Mouse (Mus musculus) right cerebral cortex, postnatal 10 days (tissue): ENCODE data around the gene Zcchc4.
"Not testable (repeated sequence)": the region's sequence is repeated elsewhere in the genome, so short reads cannot be mapped to it uniquely, and the experiment has no call there.

Source experiments
- DNase-seq, 2 experiments: peaks; one replicate each; pipeline ENCODE4 v3.0.0; 2021; ENCODE audit warnings: low spot score in 2 of 2

Gene Zcchc4

DNA sequence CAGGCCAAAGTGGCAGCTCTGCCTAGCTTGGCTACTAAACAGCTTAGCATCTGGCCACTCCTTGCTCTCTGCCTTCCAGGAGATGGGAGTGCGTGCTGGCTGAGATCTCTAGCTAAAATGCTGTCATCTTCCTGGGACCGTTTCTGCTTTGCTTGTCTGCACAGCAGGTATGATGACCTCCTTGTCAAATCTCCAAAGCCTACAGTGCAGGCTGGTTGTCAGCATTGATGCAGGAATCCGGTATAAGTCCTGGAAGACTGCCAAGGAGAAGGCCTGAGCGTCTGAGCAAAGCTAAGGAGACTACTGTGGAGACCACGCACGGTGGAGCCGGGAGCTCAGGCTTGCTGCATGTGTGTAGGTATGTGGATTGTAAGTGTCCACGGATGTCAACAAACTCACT, at the start of gene Zcchc4:
TSS of gene Zcchc4 (plus strand) at position 173 of the 400 bp plus-strand sequence.
- no peak for DNase-seq

DNA sequence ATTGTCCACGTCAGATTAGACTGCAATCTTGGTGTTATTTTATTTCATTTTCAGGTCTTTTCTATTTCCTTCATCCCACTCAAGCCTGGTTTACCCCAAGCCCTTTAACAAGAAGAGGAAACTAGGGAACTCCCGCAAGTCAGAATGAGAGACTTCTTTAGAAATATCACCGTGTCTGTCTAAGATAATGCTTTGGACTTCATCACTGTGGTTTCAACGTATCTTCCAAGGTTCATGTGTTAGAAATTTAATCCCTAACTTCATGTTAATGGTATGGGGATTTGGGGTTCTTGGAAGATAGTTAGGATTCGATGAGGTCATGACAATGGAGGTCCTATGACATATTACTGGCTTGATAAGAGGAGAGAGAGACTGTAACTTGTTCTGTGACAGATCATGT, 47.5 kb upstream of the Zcchc4 start:
- DNase-seq: no peak

DNA sequence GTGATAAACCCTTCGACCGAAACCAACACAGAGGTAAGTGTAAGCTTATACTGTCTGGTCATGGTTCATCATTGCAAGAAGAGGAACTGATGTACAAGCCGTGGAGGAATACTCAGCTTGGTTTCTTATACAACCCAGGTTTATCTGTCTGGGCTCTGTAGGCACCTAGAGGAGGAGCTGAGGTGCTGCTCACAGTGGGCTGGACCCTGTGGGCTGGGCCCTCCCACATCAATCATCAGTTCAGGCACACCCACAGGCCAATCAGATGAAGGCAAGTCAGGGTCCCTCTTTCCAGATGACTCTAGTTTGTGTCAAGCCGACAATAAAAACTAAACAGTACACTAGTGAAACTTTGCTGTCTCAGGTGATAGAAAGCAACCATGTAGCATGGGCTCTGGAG, 42.4 kb upstream of the Zcchc4 start:
- no peak for DNase-seq

DNA sequence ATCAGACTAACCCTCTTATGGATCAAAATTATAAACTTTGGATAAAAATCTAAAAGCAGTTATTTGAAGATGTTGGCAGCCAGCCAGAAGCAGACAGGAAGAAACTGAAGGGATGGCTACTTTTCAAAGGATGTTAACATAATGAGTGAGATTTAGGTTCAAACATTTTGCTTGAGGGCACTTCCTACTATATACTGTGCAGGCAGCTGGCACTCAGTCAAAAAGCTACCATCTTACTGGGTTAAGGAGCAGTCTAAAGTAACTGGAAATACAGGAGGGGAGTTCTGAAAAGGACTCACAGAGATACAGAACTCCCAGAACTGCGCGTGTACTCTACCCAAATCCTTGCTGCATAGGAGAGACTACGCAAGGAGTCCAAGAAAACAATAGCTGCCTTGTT, 39.2 kb upstream of the Zcchc4 start:
- no peak for DNase-seq

DNA sequence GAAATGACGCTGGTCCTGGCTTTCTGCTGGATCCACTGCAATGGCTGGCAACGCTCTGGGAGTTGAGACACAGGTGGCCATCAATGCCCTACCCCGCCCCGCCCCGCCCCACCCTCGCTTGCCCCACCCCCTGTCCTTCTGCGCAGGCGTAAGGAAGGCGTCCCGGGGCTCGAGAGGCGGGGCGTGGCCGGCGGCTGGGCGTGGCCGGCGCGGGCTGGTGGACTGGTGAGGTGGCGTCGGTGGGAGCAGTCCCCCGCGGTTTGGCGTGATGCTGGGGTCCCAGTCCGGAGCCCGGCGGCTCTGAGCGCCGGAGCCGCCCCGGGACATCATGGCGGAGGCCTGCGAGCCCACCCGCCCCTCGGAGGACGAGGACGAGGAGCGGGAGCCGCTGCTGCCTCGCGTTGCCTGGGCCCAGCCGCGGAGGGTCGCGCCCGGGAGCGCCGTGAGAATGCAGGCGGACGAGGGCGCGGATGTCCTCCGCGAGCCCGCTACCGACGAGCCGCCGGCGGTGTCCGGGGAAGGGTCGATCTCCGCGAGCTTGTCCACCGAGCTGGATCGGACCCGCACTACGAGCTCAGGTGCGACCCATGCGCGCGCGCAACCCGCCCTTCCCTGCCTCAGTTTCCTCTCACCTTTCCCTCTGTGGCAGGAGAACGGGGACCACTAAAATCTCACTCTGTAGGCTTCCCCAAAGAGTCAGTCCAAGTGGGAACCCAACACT, 33.7 kb upstream of the Zcchc4 start, which contains the start of gene Pi4k2b:
TSS of gene Pi4k2b (plus strand) at position 184 of the 721 bp plus-strand sequence.
- peak; percentile 52 to 75 for DNase-seq

DNA sequence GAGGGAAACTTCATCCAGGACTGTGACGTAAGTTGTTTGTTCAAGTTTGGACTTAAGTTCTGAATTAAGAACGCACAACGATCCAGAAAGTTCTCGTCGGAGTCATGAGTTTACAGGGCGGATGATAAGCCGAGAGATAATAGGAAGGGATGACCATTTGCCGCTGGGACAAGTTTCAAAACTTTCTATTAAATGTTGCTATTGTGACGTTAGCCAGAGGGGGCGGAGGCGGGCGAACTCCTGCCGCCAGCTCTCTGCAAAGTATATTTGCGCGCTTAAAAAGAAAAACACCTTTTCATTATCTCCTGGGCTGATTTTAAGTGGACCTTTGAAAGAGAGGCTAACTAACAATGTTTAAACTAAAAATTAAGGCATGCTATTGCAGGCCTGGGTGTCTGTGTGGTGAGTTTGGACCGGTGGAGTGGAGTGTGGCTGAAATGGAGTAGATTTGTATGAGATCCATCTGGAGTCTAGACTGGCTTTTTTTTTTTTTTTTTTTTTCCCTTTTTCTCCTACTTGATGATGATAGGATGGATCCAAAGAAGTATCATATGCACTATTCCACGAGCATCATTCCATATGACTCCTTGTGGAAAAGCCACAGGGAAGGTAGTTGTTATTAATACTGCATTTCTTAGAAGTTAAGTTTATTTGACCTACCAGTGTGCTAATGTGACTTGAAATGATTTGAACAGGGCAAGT, 32.9 kb upstream of the Zcchc4 start:
- DNase-seq: no peak

DNA sequence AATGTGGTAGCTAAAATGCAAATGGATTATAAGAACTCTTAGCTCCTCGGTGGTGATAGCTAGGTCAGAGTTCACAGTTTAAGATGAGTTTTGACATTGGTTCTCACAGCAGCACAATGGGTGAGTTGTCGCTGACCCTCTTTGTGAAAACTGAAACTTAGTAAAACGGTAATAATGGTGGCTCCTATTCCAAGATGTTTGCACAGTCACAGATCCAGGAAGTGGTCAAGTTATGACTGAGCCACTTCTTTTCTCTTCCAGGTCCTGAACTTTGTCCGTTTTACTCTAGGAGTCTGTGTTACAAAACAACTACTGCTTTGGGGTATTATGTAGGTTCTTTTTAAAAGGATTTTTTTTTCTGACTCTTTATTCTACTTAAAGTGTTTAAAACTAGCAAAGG, 32.0 kb upstream of the Zcchc4 start:
- DNase-seq: no peak

DNA sequence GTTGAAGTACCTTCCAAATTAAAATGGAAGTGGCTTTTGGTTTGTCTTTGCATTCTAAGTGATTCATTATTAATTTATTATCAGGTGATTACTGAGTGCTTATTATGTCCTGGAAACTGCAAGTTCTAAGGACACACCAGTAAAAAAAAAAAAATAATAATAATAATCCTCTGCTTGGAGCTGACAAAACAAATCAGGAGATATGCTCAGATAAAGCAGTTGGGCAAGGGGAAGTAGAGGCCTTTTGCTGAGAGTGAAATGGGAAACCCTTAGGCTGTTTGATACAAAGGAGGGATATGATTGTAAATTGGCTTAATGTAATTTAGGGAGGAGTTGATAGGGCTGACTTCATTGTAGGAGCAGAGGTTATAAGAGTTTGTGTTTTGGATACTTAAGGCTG, 28.3 kb upstream of the Zcchc4 start:
- DNase-seq: no peak

DNA sequence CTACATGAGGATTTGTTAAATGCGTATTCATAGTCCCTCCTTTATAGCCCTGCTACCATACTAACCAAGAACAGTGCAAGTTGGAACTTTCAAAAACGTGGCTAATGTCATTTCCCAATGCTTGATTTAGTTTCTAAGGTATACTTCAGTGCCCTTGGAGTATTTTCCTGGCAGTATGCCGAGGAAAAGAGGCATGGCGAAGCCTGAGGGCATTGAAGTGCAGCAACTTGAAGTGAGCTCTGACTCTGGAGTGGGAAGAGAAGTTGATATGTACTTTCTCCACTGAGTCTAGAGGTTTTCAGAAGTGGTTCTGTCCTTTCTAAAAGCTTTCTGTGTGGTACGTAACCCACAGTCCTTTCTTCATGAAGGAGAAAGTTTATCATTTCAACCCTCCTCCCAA, 26.5 kb upstream of the Zcchc4 start:
- no peak for DNase-seq

DNA sequence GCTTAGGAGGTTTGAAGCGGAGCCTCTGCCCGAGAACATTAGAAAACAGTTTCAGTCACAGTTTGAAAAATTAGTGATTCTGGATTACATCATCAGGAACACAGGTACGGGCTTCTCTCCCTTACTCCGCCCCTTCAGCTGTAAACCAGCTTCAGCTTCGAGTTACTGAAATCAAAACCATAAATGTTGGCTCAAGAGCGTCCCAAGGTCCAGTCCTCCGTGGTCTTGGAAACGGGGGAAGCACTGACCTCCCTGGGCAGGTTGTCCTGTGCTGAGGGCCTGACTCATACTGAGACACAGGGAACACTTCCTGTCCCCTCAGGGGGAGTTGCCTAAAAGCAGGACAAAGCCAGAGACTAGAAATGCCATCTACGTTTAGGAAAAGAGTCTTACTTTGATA, 22.1 kb upstream of the Zcchc4 start:
- DNase-seq: no peak

DNA sequence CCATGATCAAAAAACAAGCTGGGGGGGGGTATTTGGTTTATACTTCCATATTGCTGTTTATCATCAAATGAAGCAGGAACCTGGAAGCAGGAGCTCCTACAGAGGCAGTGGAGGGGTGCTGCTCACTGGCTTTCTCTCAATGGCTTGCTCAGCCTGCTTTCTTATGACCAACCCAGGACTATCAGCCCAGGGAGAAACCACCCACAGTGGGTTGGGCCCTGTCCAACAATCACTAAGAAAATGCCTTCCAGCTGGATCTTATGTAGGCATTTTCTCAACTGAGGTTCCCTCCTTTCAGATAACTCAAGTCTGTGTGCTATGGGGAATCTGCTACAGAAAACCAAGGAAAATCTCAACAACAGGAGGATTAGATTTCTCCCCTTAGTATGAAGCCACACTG, 21.0 kb upstream of the Zcchc4 start:
- DNase-seq: no peak

DNA sequence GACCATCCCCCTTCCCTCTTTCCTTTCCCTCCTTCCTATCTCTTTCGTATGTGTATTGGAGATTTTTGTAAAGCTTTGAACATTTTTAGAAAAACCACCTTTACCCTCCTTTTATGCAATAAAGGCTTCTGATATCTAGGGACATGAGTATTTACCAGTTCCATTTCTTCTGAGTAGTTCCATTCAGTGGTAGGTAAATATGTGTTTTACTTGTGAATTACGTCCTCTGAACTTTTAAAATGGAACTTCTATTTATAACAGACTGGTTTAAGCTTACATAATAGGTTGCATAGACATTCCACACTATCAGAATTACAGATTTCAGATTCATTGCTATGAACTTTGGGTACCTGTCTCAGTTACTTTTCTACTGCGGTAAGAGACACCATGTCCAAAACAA, 19.9 kb upstream of the Zcchc4 start:
- no peak for DNase-seq

DNA sequence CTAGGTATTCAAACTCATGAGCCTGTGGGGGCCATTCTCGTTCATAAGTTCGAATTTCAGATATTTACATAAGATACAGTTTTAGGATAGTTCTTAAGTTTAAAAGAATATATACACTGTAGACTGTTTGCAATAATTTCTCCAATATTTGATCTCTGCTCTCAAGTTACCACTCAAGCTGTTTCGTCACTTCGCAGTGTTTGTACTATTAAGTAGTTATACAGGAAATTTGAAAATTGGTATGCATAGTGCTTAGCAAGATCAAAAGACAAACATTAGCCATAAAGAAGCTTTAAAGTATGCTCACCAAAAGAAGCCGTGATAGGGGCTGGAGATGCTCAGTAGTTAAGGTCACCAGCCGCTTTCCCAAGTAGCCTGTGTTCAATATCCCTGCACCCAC, 19.2 kb upstream of the Zcchc4 start:
- DNase-seq: no peak

DNA sequence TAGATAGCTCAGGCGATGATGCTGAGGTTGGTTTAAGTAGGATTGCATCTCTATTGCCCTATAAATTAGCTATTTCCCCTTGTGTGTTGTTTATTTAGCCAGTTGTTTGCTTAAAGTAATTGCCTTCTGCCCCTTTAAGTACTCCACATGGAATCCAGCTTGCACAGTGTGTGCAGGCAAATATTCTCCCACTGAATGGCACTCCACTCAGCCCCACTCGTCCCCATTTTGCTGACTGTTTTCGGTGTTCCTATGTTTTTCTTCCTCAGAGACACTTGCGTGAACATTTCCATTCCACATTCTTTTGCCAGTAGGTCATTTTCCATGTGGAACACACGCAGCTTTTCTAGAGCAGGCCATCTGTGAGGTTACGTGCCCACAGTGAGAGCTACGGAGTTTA, 12.6 kb upstream of the Zcchc4 start:
- no peak for DNase-seq

DNA sequence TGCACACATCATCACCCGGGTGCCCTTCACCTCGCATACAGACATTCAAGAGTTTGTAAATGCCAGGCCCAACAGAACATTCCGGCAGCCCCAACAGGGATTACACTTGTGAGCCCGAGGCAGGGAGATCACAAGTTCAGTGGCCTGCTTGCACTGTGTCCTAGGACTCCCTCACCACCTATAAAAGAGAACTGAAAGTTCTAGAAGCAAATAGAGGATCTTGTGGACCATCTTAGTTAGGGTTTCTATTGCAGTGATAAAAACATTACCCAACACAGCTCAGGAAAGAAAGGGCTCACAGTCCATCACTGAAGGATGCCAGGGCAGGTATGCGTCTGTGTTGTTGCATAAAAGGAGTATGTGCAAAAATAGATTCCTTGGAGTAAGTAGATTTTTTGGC, 942 bp upstream of the Zcchc4 start:
- no peak for DNase-seq

DNA sequence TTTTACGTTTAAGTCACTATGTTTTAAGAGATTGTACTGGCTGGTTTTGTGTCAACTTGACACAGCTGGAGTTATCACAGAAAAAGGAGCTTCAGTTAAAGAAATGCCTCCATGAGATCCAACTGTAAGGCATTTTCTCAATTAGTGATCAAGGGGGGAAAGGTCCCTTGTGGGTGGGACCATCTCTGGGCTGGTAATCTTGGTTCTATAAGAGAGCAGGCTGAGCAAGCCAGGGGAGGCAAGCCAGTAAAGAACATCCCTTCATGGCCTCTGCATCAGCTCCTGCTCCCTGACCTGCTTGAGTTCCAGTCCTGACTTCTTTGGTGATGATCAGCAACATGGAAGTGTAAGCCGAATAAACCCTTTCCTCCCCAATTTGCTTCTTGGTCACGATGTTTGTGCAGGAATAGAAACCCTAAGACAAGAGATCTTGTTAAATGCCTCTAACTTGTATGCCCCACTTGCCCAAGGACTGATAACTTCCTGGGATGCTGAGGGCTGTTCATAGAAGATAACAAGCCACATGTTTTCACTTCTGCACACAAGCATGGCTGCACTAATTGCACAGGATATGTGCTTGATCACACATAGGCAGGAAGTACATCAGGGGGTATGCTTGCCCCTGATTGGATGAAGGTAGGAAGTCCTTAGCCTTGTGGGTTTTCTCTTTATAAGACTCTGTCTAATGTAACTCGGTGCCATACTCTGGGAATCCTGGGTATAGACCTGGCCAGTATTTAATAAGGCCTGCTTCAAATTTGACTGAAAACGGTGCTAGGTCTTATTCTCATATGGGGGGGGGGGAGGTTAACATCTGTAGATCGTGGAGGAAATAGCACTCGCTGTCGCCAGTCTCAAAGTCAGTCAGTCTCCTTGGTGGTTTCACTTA, 1.5 kb downstream of the Zcchc4 start:
- DNase-seq: not testable (repeated sequence)

DNA sequence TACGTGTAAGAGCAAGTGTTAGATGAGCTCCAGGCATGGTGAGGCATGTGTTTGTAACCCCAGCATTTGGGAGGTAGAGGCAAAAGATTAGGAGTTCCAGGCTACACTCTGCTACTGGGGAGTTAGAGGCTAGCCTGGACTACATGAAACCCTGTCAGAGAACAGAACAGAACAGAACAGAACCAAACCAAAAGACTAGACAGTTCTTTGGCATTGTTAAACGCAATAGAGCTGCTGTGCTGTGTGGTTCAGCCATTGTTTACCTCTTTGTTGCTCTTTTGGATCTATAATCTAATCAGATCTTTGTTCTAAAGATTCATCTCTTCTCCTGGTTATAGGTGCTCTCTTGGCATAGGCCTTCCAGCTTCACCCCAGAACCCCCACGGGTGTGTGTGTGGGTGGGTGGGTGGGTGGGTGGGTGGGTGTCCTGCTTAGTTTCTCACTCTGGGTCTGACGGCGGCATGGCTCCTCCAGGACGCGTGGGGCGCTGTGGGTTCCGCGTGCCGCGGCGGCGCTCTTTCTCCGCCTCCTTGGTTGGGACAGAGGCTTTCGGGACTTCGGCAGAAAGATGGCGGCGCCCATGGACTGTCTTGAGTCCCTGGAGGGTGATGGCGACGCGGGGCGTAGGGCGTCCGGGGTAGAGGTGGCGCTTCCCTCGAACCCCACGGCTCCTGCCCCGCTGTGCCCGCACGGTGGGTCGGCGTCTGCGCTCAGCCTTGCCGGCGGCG, 7.5 kb downstream of the Zcchc4 start:
- DNase-seq: peak; percentile 93 to 94

DNA sequence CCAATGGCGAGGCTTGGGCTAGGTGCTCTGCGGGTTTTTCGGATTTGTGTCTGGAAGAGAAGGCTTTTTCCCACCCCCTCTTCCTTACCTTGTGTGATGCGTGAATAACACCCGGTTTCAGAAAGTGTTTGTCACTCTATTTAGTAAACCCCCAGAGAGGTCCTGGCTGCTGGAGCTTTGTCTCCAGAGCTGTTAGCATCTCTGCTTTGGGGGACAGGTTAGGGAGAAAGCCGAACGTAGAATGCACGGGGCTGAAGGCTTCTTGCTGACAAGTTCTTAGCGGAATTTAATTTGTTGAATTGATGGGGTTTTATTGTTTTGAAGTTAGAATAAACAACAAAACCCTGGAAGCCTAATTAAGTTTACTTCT, 8.0 kb downstream of the Zcchc4 start:
- DNase-seq: no peak

DNA sequence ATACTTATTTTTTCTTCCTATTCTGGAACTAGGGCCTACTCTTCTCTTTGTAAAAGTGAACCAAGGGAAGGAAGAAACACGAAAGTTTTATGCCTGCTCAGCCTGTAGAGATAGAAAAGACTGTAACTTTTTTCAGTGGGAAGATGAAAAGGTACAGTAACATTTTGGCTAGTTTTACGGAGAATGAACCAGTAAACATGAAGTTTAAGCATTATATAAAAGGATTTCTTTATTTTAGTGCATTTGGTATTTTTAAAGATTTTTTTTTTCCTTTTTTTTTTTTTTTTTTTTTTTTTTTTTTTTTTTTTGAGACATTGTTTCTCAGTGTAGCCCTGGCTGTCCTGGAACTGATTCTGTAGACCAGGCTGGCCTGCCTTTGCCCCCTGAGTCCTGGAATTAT, 8.7 kb downstream of the Zcchc4 start:
- no peak for DNase-seq

DNA sequence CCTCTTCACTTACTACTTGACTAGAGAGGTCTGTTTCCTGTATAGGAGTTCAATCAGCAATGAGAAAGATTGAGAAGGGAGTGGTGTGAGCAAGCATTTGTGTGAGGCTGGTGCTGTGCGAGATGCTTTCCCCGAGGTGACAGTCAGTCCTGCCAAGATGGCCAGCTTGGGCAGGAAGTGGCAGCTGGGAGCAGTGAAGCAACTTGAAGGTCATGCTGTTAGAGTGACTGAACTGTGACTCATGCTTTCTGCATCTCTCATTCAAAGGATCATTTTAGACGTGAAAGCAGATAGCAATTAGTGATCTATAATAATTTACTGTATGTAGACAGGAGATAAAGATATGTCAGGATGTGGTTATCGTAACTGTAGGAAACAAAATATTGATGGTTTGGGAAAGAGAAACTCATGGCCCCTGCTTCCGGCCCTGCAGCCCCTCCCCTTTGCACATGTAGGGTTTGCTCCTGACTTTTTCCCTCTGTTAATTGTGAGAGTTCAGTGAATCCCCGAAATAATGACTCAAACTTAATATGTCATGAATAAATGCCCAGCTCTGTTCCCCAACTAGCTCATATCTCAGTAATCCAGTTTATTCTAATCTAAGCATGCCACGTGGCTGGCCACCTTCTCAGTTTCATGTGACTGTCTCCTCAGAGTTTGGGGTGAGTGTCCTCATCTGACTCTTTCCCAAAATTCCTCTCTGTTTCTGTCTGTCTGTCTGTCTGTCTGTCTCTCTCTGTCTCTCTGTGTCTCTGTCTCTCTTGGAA, 11.5 kb downstream of the Zcchc4 start:
- DNase-seq: no peak

DNA sequence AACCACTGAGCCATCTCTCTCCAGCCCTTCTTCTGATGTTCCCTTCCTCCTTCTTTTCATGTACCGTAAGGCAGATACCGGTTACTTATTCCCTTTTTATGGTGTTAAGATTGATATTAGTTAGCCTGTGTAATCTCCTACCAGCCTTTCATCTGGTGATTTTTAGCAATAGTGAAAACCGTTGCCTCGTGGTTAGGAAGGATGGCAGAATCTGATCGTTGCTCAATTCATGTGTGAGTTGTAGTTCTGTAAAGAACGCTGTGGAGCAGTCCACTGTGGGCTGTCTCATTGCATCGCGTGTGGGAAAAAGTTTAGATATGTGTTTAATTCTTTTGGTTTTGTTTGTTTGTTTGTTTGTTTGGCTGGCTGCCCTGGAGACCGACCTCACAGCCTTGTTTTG, 18.0 kb downstream of the Zcchc4 start:
- DNase-seq: no peak
